Mouse (Mus musculus) lung, postnatal 14 days (tissue): ENCODE data around the gene Mgll.
A peak's percentile ranks its signal among the peaks of the same experiment; 100 is the strongest.

Experiments used
- DNase-seq: peaks from one replicate; pipeline ENCODE4 v3.0.0; 2021

Mgll gene

DNA sequence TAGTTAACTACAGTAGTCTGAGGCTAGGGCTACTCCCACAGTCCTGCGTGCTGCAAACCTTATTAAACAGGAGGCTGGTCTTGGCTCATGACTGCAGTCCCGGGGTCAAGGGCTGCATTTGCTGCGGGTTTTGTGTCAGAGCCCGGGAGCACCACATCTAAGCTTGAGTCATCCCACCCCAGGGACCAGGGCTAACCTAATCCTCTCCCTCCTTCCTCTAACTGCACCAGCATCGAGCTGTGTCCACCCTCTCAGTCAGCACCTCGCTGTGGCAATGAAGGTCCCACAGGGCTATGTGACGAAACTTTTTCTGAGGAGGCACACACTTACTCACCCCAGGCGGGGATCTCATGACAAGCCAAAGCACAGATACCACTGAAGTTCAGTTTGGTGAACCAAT, 22.1 kb downstream of the Mgll start:
- no peak for DNase-seq

DNA sequence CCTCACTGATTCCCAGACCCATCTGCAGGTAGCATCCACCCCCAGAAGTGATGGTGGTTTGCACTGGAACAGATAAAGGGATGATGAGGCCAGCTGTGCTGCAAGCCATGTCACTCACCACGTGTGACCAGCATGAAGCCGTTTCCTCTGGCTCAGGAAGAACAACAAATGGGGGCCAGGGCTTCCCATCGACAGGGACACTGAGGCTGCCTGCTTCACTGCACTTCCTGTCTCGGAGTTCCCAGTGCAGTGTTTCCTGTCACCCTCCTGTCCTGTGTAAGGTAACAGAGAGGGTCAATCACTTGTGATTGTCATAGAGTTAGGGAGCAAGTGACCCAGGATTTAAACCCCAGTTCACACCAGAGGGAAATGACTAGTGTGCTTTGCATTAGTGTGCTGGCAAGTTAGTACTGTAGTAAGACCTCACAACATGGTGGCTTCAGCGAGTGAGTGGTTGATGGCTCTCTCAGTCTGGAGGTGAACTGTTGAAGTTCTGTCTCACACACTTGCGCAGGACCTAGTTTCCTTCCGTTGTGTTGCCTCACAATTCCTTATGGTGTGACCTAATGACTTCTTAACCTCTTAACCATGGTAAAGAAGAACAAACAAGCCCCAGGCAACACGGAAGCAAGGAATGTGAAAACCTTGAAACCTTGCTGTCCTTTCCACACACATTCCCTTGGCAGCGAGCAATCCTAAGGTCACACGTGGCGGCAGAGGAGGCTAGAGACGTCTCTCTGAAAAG, 23.3 kb downstream of the Mgll start:
- DNase-seq: no peak

DNA sequence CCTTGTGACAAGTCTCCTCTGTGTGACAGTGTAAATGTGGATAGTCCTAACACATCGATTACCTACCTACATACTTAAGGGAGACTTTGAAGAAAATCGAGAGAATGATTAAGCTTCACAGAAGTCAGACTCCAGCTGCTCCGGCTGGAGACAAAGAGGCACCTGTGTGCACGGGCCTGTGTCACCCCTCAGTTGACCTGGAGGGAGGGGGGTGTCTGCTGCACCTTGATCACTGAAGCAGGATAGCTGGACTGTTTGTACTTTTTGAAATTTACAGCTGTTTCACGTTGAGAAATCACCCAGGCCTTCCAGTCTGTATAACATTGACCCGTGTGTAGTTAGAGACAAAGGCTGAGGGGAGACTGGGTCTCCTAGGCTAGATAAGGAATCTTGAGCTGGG, 26.7 kb downstream of the Mgll start:
- no peak for DNase-seq

DNA sequence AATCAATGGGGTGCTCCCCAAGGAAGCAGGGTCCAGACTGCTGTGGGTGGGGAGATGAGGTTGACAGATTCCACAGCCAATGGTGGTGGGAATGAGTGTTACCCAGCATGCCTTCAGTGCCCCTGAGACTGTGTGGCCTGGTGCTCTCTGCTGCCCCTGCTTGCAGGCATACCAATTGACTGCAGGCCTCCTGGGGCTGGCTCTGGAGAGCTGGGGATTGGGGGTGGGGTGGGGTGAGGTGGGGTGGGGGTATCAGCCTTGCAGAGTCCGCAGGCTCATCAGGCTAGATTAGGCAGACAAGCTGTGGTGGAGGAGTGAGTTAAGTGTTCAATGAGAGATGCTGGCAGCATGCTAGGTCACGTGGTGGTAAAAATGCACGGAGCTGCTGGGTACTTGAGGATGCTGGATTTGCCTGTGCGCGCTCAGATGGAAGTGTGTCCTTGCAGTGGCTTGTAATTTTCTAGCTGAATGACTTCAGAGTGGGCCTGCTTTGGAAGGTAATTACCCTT, 28.6 kb downstream of the Mgll start:
- no peak for DNase-seq

DNA sequence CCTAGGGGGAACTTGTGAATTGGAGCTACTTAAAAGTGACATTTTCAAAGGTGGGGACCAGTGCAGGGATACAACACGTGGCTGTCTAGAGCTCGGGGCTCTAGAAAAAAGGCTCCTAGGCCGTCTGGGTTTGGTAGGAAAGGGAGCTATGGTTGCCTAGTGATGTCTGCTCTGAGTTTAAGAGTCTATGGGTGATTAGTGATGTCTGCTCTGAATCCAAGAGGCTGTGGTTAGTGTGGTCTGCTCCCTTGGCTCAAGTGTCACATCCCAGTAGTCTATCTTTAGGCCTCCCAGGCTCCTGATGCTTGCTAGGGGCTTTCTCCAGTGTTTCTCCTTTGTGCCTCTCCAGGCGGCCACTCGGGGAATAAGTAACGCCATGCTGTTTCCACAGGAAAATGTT, 29.4 kb downstream of the Mgll start:
- DNase-seq: no peak

DNA sequence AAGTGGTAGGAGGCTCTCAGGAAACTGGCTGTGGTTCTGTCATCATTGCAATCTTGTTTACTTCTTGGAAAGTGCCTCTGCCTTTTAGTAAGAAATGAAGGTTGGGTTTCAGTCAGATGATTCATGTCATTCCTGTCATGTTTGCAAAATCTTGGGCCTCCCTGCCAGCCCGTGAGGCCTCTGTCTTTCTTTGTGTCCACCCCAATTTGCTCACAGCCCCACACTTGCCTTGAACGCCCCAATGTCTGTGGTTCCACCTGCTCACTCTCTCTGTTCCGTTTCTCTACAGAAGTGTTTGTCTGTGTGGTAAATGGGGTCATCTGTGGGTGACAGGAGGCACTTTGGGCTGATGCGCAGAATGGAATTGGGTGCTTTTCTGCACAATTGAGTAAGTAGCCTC, 32.8 kb downstream of the Mgll start:
- DNase-seq: no peak

DNA sequence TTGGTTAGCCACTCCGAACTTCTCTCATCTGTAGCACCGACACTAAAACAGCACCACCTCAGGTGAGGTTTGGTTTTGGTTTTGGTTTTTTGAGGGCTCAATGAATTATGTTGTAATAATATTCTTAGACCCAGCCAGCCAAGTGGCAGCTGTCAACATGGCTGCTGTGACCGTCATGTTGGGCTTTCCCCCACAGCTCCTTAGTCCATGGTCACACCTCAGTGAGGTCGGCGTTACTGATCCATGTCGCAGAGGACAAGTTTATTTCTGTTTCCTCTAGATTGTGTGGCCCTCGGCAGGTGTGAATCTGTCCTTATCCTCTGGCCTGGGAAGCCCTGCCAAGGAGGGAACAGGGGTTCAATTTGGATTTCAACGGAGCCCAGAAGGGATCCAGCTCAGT, 33.9 kb downstream of the Mgll start:
- no peak for DNase-seq

DNA sequence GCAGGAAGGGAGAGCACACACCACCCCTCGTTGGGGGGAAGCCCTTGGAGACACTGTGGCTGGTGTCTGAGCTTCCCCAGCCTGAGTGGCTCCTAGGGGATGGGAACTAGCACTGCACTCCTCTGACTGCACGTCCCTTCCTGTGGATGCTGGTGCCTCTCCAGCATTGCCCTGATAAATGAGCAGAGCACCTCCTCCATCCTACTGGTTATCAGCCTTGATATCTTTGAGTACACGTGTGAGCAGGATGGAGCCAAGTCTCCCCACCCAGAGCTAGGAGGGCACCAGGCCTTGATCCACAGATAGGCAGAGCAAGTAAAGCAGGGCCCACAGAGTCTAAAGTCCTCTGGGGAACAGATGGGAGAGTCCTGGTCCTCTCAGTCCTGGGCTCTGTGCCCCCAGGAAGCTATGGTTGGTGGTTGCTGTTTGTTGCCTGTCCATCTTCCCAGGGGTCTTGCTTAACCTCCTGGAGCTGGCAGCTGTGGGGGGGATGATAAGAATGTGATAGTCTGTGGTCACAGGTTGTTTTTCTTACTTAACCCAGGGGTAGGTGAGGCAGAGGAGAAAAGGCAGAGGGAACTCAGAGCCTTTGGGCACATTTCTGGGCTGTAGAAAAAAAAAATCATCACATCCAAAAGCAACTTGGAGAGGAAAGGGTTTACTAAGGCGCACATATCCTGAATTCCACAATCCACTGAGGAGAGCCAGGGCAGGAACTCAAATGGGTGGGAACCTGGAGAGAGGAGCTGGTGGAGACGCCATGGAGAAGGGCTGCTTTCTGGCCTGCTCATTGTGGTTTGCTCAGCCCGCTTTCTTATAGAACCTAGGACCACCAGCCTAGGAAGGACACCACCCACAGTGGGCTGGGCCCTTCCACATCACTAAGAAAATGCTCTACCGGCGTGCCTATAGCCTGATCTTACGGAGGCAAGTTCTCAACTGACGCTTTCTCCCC, 34.6 kb downstream of the Mgll start:
- peak; percentile 48 for DNase-seq

DNA sequence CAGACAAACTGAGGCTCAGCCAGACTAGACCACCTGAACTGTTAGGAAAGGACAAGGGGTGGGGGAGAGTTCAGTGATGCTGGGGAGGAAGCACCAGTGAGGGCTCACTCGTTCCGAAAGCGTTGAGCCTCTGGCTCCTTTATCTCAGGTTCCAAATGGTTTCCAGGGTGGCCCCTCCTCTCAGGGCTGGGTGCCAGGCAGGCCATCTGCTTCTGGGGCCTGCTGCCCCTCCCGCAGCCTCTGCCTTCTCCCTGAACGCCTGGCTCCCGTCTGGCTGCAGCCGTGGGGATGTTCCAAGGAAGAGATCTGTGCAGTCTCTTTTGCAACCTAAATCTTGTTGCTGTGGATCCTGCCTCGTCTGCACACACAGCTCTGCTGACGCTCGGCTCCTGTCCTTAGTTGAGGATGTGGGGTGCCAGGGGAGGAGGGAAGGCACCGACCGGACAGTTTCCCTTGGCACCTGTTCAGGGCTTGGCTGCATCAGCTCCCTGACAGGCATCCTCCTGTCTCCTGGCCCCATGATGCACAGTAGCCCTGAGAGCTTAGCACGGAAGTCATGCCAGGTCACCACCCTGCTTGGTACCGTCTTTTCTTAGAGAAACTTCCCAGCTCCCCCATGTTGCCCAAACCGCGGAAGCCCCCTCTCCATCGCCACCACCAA, 35.7 kb downstream of the Mgll start:
- DNase-seq: peak; percentile 75

DNA sequence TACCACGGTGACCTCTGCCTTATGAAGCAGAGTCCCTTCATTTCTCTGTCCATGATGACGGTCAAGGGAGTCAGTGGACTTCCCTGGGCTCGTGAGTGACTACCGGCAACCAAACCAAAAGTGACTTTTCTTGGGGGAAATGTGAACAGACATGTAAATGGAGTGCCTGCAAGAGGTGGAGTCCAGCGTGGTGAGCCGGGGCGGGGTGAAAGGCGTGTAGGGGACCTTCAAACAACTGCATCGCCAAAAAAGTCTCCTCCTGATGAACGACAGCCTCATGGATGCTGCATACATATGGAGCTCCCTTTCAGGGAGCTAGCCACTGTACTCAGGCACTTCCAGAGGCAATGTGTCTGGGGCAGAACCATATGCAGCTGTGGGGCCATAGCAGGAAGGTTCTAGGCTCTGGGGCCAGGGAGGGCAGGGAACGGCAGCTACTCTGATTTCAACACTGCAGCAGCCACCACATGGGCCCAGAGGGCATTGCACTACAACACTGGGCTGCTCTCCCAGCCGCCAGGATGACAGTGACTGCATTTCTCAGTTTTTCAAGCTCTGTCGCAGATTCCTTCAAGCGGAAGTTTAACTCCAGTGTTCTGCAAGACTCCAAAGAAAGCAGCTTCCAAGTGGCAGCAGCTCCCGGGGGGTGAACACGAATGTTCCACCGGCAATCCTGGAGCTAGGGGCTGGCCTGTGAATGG, 36.9 kb downstream of the Mgll start:
- no peak for DNase-seq

DNA sequence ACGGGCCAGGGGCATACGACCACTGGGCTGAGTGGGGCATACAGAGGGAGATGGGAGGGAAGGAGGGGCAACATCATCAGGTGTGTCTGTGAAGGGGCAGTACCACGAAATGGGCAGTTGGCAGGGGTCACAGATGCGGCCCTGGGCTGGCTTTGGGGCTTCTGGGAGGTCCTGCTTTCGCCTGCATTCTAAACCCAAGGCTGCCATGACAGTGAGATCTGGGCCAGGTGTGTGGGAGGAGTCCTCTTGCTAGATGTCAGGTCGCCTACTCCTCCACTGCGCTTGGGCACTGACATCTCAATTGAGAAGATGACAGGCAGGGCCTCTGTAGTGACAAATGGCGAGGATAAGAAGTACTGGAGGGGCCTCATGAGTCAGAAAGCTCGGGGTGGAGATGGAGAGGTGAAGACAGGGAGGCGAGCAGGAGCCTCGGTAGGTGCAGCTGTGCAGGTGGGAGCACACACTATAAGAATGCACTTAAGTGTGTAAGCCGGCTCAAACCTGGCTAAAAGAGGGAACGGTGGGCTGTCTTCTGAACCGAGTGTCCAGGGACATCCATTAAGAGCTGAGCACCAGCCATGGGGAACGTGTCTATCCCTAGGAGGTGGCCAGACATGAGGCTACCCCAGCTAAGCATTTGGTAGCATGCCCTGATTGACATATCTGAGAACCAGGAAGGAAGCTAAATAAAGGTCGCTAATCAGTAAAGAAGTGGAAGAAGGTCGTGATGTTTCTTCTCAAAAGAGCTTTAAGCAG, 37.6 kb downstream of the Mgll start:
- no peak for DNase-seq

DNA sequence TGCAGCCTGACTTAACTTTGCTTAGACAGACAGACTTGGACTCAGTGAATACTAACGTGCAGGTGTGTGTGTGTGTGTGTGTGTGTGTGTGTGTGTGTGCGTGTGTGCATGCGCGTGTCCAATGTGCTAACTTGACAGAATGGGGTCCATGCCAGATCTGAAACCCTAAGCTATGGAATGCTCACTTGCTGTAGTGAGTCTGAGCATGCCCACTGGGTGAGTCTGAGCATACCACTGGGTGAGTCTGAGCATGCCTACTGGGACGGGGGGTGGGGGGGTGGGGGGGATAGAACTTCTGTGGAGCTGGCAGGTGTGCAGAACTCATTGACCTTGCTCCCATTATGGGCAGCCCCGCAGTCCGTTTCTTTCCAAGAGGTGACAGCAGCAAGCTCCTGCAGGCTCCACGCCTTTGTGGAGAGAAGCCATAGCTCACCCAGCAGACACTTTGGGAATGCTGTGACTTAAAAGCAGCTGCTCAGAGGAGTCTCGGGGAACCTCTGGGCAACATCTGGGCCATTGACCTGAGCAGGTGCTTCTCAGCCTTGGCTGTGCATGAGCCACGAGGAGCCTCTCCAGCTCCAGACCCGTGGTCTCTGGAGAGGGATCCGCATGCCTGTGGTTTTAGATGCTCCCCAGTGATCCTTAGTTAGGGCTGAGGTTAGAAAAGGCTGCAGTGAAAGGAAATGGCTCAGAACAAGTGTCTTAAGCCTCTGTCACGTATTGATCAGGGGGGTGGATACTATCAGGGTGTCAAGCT, 38.4 kb downstream of the Mgll start:
- no peak for DNase-seq

DNA sequence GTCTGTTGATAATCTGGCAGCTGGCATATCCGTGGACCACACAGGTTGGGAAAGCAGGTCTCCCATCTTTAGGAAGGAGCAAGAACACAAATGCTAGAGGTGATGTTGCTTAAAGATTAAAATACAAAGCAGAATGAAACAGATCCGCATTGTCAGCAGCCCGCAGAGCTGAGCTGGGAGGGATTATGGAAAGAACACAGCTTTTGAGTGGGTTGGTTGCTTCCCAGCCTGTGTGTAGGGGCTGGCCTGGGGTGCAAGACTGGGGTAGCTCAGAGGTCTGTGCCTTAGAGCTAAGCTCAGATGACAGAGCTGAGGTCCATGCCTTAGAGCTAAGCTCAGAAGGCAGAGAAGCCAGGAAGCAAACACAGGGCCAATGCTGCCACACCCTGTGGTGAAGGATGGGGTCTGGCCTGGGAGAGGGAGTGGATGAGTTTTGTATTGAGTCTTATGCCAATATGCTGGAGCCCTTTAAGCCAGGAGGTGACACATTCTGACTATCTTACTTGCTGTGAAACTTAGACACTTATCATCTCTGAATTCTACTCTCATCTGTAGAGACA, 39.4 kb downstream of the Mgll start:
- no peak for DNase-seq

DNA sequence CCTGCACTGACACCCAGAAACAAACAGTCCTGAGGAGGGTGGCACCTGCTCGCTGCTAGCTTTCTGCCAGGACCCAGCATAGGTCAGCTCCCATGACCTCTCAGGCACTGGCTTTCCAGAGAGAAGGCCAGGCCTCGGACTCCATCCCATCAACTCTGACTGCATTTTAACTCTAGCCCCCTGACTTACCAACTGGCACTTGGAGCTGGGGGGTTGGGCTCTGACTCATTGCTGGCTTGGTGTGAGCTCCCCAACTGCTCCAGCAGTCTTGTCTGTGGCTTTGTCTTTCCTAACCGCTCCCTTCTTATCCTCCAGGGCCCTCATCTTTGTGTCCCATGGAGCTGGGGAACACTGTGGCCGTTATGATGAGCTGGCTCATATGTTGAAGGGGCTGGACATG, 40.1 kb downstream of the Mgll start:
- DNase-seq: no peak

DNA sequence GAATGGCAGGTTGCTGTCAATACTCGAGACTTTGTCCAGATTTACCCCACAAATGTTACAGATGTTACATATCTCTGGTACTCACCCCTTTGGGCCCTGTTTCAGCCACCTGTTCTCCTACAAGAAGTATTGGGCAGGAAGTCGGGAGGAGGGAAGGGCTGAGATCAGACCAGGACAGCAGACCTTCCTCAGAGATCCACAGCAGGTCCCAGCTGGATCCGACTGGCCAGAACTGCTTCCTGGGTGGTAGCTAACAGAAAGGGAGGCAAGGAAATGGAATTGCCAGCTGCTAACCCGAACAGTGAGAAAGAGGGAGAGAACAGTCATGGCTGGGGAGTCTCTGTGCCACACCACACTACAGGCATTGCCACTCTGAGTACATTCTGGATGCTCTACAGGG, 43.5 kb downstream of the Mgll start:
- no peak for DNase-seq

DNA sequence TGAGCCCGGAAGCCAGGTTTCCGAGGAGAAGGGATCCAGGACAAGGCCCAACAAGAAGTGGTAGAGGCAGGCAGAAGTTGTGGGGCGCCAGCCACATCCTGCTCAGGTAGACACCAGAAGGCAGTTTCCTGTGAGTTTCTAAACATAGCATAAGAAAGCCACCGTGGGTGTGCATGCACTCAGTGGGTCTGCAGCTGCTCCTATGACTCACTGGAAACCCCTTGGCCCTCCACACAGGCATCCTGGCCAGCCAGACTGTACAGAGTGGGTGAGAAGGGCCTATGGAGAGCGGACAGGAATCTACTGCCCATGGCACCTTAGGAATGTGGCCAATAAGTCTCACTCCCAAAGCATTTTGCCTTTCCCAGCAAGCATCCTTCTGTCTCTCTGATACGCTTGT, 45.5 kb downstream of the Mgll start:
- DNase-seq: no peak

DNA sequence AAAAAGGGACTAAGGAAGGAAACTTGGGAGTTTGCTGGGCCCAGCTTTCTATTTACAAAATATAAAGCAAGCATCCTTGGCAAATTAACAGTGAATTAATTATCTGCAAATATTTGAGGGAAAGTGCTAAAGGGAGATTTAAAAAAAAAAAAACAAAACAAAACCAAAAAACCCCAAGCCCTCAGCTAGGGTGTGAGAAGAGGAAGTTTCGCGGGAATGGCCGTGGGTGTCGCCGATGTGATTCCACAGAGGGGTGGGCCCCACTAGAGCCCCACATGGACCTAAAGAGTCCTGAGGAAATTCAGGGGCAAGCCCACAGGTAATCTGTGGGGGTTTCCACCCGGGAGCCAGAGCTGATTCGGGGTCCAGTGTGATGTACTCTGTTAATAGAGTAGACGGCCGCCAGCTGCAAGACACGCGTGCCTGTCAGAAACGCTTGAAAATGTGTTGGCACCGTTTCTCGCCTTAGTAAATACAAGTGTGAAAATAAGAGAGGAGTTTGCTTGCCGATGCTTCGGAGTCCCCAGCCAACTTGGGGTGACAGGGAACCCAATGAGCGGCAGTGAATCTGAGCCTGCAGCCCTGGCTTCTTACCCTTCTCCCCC, 46.2 kb downstream of the Mgll start:
- no peak for DNase-seq

DNA sequence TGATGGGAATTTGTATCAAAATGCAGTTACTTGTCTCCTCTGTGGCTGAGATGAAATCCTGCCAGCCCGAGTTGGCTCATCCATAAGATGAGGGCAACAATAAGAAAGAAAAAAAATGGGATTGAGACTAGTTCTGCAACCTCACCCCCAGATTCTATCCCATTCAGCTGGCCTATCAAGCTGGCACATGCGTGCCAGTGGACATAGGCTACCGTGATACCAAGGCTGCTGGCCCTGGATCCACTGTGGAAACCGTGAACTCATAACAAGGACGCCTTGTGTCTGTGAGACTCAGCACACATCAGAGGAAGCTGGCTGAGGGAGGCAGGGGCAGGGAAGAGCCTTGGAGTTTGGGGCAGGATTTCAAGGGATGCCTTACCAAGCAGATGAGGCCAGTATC, 46.8 kb downstream of the Mgll start:
- no peak for DNase-seq

DNA sequence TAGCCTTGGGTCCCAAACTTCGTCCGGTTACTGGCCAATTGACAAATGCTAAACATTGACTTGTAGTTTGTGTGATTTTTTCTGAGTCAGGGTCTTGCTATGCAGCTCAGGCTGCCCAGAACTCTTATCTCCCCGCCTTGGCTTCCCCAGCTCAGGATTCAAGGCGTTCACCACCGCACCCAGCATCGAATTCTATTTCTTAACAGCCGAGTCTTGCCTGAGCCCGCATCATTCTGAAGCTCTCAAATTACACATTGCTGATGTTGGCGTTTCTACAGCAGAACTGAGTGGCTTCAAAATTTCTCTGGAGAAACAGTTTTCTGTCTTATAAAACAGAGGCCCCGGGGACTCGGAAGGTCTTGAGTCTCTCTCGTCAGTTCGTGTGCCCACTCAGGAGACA, 47.8 kb downstream of the Mgll start:
- no peak for DNase-seq

DNA sequence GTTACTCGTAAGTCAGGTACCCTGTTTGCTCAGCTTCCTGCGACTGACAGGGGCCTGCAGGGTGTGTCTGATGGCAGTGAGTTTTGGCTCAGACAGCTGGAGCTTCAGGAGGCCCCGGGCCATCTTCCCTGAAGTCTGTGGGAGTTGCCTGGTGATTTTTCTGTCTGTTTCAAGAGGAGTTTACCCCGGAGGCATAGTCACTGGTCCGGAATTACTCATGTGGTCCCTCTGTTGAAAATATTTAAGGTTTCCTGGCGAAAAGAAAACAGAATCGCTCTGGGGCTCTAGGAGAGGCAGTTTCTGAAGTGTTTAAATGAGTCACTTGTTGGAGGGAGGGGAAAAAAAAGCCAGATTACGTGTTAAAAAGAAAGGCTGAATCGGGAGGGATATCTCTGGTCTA, 49.8 kb downstream of the Mgll start:
- no peak for DNase-seq

DNA sequence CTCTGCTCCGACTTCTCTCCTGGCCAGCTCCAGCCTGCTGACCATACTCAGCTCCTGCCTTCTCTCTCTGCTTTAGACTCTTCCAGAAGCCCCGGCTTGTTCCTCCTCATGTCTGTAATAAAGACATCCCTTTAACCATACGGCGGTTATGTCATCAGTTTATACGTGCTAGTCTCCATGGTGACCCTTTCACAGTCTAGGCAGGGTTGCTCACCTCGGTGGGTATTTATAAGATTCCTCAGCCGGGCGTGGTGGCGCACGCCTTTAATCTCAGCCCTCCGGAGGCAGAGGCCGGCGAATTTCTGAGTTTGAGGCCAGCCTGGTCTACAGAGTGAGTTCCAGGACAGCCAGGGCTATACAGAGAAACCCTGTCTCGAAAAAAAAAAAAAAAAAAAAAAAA, 51.1 kb downstream of the Mgll start:
- no peak for DNase-seq
